Mouse (Mus musculus) liver, adult 2 months (tissue): ENCODE results near the gene Omt2b.
"Not testable (repeated sequence)": the region's sequence is repeated elsewhere in the genome, so short reads cannot be mapped to it uniquely, and the experiment has no call there.

Source experiments
- CTCF ChIP-seq: fragments of 200-500 bp; IDR thresholded peaks from 2 replicates; pipeline ENCODE4 v1.5.1; 2011; ENCODE audit warnings: low read depth, low read length, control low read depth
- POLR2A ChIP-seq: fragments of 200-500 bp; IDR thresholded peaks from 2 replicates; pipeline ENCODE4 v1.6.1; 2011; ENCODE audit warnings: low read length, control low read depth; ENCODE audit not compliant: insufficient read depth; ENCODE audit errors: extremely low read depth

GRCm38 (mm10) chr9:78296089-78296488, 31.3 kb upstream of the Omt2b start:
- peak; percentile 78 for TF ChIP-seq CTCF
- TF ChIP-seq POLR2A: not testable (repeated sequence)
